Mouse (Mus musculus) hindbrain, embryonic 13.5 days (tissue): Measurements from ENCODE around the gene Nin. TPM values are rescaled to one million over a fixed set of nuclear protein-coding genes. Genes with fewer than 3 reads are reported as not detected.
A peak's percentile ranks its signal among the peaks of the same experiment; 100 is the strongest.
"Not testable (repeated sequence)": the region's sequence is repeated elsewhere in the genome, so short reads cannot be mapped to it uniquely, and the experiment has no call there.

ENCODE experiments used
- ATAC-seq: fragments of 200-750 bp; cut with Nextera tagmentation; 2 replicates; pipeline ENCODE4 v1.8.0; 2017; ENCODE audit warnings: moderate TSS enrichment; ENCODE audit not compliant: low FRiP score
- H3K27ac ChIP-seq: fragments of 300-500 bp; sonication (generic); 2 replicates; pipeline ENCODE4 v1.5.1; 2015; ENCODE audit warnings: inconsistent platforms, mild to moderate bottlenecking, moderate library complexity
- H3K27me3 ChIP-seq: fragments of 300-500 bp; sonication (generic); 2 replicates; pipeline ENCODE4 v1.6.1; 2015; ENCODE audit warnings: mild to moderate bottlenecking, inconsistent platforms
- H3K36me3 ChIP-seq: fragments of 300-500 bp; sonication (generic); 2 replicates; pipeline ENCODE4 v1.6.1; 2015; ENCODE audit warnings: mild to moderate bottlenecking, inconsistent platforms
- H3K4me1 ChIP-seq: fragments of 300-500 bp; sonication (generic); replicated peaks from 2 replicates; pipeline ENCODE4 v1.6.1; 2015; ENCODE audit warnings: inconsistent platforms
- H3K4me2 ChIP-seq: fragments of 300-500 bp; sonication (generic); 2 replicates; pipeline ENCODE4 v1.6.1; 2015; ENCODE audit warnings: inconsistent platforms, mild to moderate bottlenecking, moderate library complexity
- H3K4me3 ChIP-seq: fragments of 300-500 bp; sonication (generic); 2 replicates; pipeline ENCODE4 v1.5.1; 2015; ENCODE audit warnings: mild to moderate bottlenecking, inconsistent platforms
- H3K9ac ChIP-seq: fragments of 300-500 bp; sonication (generic); 2 replicates; pipeline ENCODE4 v1.6.1; 2015; ENCODE audit warnings: mild to moderate bottlenecking, inconsistent platforms
- H3K9me3 ChIP-seq: fragments of 300-500 bp; sonication (generic); 2 replicates; pipeline ENCODE4 v1.6.1; 2016; ENCODE audit warnings: inconsistent platforms
- WGBS: fragments of 180-500 bp; shearing (Covaris S2); methylation state at CpG from one replicate; pipeline ENCODE4 v1.1.7; 2015; 5-methylcytosine and 5-hydroxymethylcytosine counted together
- polyA plus RNA-seq: library from polyadenylated mRNA; unstranded; fragments of >200 nt; fragmentation: Nextera tagmentation; extraction: Ambion mirVana; gene quantifications from 2 replicates; pipeline ENCODE4 v1.2.1, GENCODE M21; 2015

Nin gene
- polyA plus RNA-seq: 13.3 and 13.4 TPM in 2 replicates

DNA sequence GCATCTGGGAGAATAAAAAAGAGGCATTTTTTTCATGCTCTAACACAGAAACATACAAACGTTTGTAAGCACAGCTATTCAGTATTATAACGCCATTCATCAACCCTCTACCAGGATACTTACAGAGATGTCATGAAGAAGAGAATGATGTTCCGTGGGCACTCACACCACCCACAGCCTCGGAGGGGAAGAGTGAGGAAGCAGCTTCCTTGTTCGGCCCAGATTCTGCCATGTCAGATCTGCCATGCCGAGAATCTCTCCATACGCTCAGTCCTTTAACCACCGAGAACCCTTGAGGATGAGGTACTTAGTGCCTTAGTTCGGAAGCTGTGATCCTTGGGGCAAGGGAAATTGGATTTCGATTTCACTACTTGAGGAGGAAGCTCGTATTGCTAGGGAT lies at the start of gene Nin:
TSS of gene Nin (minus strand) at position 367 of the 400 bp plus-strand sequence.
- Histone ChIP-seq H3K4me2 (peak within 1 kb of the TSS; percentile 73), H3K9me3 (no peaks in the 10 kb centered on the region), H3K36me3 (no peaks in the 10 kb centered on the region), H3K27me3 (0 out of 2 replicates have a peak, but pooled peaks cover 9% of the 10 kb centered on the region), H3K27ac (no peak within 1 kb of the TSS; the same call in 1 of the 2 replicates), H3K9ac (no peak within 1 kb of the TSS), H3K4me3 (no peak within 1 kb of the TSS), H3K4me1 (peaks cover 32% of the 10 kb centered on the region)
- WGBS: 58% methylated on average over 11 of the region's 11 CpGs
- no peak for ATAC-seq

DNA sequence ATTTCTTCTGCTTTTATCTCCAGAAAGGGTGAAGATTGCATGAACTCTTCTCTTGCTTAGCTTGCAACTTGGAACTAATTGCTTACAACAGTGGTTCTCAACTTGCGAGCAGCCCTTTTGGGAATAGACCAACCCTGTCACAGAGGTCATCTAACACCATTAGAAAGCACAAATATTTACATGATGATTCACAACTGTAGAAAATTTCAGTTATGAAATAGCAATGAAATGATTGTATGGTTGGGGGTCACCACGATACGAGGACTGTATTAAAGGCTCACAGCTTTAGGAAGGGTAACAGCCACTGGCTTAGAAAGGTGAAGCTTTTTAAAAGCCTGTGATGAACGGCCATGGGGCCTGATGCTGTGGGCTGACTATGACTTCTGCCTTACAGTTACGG lies 47.5 kb upstream of the Nin start:
- no peaks in the 10 kb centered on the region for H3K4me1 ChIP-seq
- H3K27ac ChIP-seq: no peak overlapping the region
- H3K9me3 ChIP-seq: no peaks in the 10 kb centered on the region
- no peaks in the 10 kb centered on the region for H3K36me3 ChIP-seq
- no peaks in the 10 kb centered on the region for H3K27me3 ChIP-seq
- H3K9ac ChIP-seq: no peak overlapping the region
- no peak overlapping the region for H3K4me2 ChIP-seq
- ATAC-seq: no peak
- WGBS: 81% methylated on average over 5 of the region's 5 CpGs
- no peak overlapping the region for H3K4me3 ChIP-seq

DNA sequence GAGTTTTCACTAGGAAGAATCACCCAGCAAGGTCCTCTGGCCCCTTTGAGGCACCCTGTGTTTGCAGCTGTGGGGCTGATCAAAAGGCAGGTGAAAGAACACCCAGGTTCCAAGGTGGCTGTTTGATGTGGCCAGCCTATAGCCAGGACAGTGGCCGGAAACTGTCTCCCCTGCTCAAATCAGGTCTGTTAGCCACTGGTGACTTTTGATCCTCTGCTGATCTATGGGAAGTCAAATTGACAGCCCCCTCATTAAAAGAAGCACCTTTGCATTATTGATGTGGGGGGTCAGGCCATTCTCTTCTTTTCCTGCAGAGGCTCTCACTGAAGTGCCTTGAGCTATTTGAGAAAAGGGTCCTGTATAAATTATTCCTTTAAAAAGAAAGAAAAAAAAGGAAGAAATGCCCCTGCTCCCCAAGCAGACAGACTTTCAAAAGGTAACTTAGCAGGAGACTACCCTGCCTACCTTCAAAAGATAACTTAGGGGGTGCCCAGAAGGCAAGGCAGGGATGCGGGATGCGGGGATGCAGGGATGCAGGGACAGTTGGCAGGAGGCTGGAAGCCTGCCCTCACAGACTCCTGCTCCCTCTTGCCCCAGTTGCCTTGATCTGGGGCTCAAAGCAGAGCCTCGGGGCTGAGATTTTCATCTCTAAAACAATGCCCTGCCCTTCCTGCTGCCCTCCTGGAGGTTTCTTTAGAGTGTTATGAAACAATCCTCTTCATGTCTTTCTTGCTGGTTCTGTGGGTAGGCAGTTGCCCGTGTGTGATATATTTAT lies 44.0 kb upstream of the Nin start:
- H3K36me3 ChIP-seq: no peaks in the 10 kb centered on the region
- H3K9me3 ChIP-seq: no peaks in the 10 kb centered on the region
- no peak for ATAC-seq
- no peak overlapping the region for H3K4me3 ChIP-seq
- H3K4me1 ChIP-seq: no peaks in the 10 kb centered on the region
- H3K27ac ChIP-seq: no peak overlapping the region
- H3K4me2 ChIP-seq: no peak overlapping the region
- H3K27me3 ChIP-seq: no peaks in the 10 kb centered on the region
- whole genome bisulfite sequencing: 46% methylated on average over 5 of the region's 5 CpGs
- H3K9ac ChIP-seq: no peak overlapping the region

DNA sequence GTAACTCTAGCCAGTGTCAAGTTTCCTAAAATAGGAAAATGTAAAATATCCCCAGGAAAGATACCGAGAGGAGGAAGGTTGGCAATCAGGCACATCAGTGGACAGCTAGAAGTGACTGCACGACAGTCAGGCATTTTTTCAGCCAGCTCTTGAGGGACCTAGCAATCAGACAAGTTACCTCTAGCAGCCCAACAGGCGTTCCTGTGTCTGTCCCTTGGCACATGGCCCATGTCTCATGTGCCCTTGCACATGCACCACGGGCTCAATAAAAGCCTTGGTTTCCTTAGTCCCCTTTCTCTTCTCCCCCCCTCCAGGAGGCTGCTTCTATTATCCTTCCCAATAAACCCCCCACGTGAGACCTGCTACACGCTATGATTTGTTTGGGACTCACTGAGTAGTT lies 42.7 kb upstream of the Nin start:
- Histone ChIP-seq H3K4me1 (no peaks in the 10 kb centered on the region), H3K4me3 (no peak overlapping the region), H3K9me3 (no peaks in the 10 kb centered on the region), H3K9ac (no peak overlapping the region), H3K36me3 (no peaks in the 10 kb centered on the region), H3K27me3 (no peaks in the 10 kb centered on the region), H3K27ac (no peak overlapping the region), H3K4me2 (no peak overlapping the region)
- no peak for ATAC-seq
- 62% methylated on average over 6 of the region's 6 CpGs for WGBS

DNA sequence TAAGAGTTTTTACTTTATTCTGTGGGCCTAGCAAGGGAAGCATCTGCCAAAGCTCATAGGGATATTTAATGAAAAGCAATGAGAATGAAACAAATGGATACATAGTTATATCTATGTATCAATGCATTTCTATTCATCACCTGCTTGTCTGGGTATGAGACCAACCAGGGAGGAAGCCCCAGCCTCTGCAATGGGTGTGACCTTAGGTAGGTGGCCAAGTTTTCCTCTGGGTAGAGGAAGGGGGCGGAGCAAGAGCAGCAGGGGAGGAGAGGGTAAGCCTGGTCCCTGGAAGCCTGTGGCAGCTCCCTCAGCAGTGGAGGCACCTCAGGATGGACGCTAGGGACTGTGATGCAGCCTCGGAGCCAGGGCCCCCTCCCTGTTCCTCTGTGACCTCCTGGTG lies 40.3 kb upstream of the Nin start, which contains the start of gene Abhd12b:
TSS of gene Abhd12b (plus strand) at position 301 of the 400 bp plus-strand sequence.
- no peaks in the 10 kb centered on the region for H3K27me3 ChIP-seq
- H3K4me2 ChIP-seq: no peak within 1 kb of the TSS
- no peaks in the 10 kb centered on the region for H3K36me3 ChIP-seq
- no peak for ATAC-seq
- WGBS: 49% methylated on average over 3 of the region's 3 CpGs
- H3K27ac ChIP-seq: no peak within 1 kb of the TSS
- H3K9ac ChIP-seq: no peak within 1 kb of the TSS
- no peaks in the 10 kb centered on the region for H3K9me3 ChIP-seq
- no peak within 1 kb of the TSS for H3K4me3 ChIP-seq
- peaks cover 4% of the 10 kb centered on the region for H3K4me1 ChIP-seq

DNA sequence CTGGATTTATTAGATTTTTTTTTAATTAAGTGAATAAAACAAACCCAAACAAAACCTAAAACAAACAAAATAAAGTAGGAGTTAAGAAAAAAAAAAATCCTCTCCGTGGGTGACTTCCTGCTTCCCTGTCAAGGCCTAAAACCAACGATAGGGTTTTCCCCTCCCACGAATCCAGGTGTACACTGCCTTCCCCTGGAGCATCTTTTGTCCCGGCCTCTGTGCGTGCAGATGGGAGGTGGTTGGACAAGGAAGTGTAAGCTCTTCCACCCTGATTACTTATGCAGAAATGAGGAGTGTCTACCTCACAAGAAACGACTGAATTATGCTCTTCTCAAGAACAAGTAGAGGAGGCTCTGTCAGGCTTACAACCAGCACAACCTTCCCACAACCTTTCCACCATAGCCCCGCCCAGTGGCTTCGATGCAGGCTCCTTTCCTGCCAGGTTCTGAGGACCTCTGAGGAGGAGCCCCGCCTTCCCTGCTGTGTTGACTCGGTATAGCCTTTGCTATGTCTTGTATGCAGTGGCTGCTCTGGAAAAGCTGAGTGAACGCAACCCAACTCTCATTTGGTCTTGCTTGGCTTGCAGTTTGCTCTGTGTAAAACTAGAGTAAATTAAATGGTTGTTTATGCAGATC lies 35.2 kb upstream of the Nin start:
- Histone ChIP-seq H3K27ac (peak overlapping the region; percentile 58), H3K36me3 (no peaks in the 10 kb centered on the region), H3K4me1 (peaks cover 19% of the 10 kb centered on the region), H3K4me2 (peak overlapping the region; percentile 47), H3K4me3 (no peak overlapping the region), H3K9ac (no peak overlapping the region), H3K27me3 (no peaks in the 10 kb centered on the region), H3K9me3 (no peaks in the 10 kb centered on the region)
- WGBS: 15% methylated on average over 11 of the region's 11 CpGs
- no peak for ATAC-seq

DNA sequence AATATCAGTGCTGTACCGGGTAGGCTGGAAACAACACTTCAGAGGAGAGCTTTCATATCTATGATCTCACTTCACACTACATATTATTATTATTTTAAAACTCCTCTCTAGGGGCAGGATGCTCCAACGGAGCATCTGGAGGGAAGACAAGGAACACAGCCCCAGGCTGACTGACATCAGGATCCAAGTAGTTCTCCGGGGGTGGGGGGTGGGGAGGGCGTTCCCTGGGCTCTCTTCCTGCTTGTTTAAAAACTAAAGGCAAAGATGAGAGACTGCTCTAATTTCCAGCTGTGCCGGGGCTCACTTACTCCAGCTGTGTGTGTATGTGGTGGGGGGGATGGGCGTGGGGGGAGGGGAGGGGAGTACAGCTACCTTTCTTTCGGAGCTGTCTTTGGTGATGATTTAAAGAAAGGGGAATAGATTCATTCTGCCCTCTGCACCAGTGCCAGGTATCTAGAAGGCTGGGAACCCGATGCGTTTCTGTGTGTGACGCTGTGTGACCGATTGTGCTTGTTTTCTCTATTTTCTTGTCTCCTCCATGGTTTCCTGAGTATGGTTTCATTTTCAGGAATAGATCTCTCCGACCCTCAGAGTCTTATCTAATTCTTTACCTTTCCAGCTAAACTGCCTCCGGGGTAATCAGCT lies 34.6 kb upstream of the Nin start:
- no peaks in the 10 kb centered on the region for H3K27me3 ChIP-seq
- peak overlapping the region; percentile 47 for H3K4me2 ChIP-seq
- peaks cover 19% of the 10 kb centered on the region for H3K4me1 ChIP-seq
- H3K27ac ChIP-seq: peak overlapping the region; percentile 62; the same call in 1 of the 2 replicates
- H3K9ac ChIP-seq: peak overlapping the region; percentile 56
- H3K9me3 ChIP-seq: no peaks in the 10 kb centered on the region
- ATAC-seq: no peak
- no peaks in the 10 kb centered on the region for H3K36me3 ChIP-seq
- 3% methylated on average over 13 of the region's 13 CpGs for WGBS
- H3K4me3 ChIP-seq: 0 out of 2 replicates have a peak overlapping the region, but pooled peaks have one; percentile 11

DNA sequence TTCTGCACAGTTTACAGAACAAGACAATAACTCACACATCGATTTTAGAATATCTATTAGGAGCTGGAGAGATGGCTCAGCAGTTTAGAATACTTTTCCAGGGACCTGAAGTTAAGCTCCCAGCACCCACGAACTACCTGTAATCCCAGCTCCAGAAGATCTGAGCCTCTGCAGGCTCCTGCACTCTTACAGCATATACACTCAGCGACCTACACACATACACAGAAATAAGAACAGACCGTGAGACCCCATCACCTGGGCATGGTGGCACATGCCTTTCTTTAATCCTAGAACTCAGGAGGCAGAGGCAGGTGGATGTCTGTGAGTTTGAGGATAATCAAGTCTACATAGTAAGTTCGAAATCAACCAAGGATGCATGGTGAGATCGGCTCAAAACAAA lies 32.1 kb upstream of the Nin start:
- Histone ChIP-seq H3K9ac (no peak overlapping the region), H3K4me3 (no peak overlapping the region), H3K36me3 (no peaks in the 10 kb centered on the region), H3K27ac (no peak overlapping the region), H3K4me1 (peaks cover 19% of the 10 kb centered on the region), H3K4me2 (no peak overlapping the region), H3K27me3 (no peaks in the 10 kb centered on the region), H3K9me3 (no peaks in the 10 kb centered on the region)
- ATAC-seq: no peak
- 90% methylated on average over 6 of the region's 6 CpGs for WGBS

DNA sequence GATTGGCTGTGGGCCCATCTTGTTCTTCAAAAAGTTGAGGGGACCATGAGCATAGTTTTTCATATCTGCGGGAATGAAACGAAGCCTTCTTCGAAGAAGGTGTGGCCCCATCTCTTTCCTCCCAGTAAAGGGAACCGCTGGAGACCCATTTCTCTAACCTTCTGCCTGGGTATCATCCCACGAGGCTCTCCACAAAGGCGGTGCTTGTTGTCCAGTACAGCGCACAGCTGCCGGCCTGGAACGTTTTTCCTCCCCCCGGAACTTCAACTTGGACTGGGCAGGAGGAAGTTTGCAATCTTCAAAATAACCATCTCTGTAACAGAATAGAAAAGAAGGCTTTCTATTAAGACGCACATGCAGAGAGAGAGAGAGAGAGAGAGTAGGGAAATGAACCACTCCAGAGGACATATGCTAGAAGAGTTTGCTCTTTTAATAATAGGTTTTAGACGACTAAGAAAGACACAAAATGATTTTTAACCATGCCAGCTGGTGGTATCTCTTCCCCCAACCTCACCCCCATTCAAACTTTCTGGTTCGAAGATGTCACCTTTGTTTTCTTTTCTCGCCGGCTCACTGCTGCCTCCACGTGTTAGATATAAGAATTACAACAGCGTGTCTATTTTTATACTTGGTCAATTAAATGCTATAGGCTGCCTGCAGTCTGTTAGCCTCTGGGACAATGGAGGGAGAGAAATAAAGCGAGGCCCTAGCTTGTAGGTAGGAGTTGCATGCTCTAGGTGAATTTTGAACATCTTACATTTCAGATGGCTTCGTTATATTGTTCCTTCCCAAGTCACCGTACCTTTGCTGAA lies 31.3 kb upstream of the Nin start:
- no peak; the same call in 1 of the 2 replicates for ATAC-seq
- Histone ChIP-seq H3K27ac (peak overlapping the region; percentile 48; the same call in 1 of the 2 replicates), H3K27me3 (no peaks in the 10 kb centered on the region), H3K9ac (no peak overlapping the region), H3K36me3 (no peaks in the 10 kb centered on the region), H3K4me2 (no peak overlapping the region), H3K4me3 (no peak overlapping the region), H3K9me3 (no peaks in the 10 kb centered on the region), H3K4me1 (peaks cover 19% of the 10 kb centered on the region)
- 49% methylated on average over 20 of the region's 20 CpGs for WGBS

DNA sequence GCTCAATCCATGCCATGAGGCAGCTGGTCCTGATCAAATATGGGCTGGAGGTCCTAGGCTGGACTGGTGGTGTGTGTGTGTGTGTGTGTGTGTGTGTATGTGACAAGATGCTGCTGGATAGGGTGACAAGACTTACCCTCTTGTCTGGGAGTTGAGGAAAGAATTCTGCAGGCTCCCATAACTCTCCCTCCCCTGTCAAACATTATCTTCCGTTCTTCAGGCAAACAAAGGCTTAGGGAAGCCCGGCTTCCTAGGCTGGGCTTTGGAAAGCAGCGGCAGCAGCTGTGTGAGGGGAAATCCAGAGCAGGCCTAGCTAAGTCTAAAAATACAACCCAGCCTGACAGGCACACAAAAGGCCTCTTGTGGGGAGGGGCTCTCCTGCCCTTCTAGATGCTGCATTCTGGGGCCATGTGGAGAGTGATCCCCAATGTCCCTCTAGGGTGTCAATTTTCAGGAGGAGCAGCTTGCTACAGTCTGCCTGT lies 30.6 kb upstream of the Nin start:
- not testable (repeated sequence) for H3K9me3 ChIP-seq, H3K4me2 ChIP-seq, H3K4me3 ChIP-seq, H3K36me3 ChIP-seq, H3K9ac ChIP-seq, ATAC-seq, H3K27me3 ChIP-seq
- 16% methylated on average over 3 of the region's 3 CpGs for WGBS
- Histone ChIP-seq H3K27ac (peak overlapping the region; percentile 24; the same call in 1 of the 2 replicates), H3K4me1 (peaks cover 18% of the 10 kb centered on the region)

DNA sequence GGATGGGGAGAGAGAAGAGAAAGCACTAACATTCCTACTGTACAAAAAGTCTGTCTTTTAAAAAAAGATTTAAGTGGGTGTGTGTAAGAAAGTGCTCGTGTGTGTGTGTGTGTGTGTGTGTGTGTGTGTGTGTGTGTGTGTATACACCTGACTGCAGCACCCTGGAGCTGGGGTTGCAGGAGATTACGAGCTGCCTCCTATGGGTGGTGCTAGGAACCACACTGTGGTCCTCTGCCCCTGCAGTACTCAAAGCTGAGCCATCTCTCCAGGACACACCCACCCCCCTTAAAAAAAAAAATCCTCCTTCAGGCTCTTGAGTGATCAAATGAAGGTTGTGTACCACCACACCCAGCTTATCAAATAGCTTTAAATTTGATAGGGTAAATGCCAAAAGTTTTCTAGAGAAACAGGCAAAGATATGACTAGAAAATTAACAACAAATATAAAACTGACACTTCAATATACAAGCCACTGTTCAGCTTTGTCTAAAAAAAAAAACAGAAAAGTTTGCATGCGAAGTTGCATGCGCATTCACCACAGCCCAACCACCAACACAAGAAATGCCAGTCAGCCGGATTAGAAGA lies 27.6 kb upstream of the Nin start:
- no peak for ATAC-seq
- 87% methylated on average over 5 of the region's 5 CpGs for WGBS

More for the DNA sequence above, 27.6 kb upstream of the Nin start:
- no peaks in the 10 kb centered on the region for H3K27me3 ChIP-seq
- no peak overlapping the region for H3K27ac ChIP-seq
- H3K4me1 ChIP-seq: peaks cover 15% of the 10 kb centered on the region
- H3K4me2 ChIP-seq: no peak overlapping the region
- H3K36me3 ChIP-seq: no peaks in the 10 kb centered on the region
- H3K9me3 ChIP-seq: no peaks in the 10 kb centered on the region
- no peak overlapping the region for H3K9ac ChIP-seq
- no peak overlapping the region for H3K4me3 ChIP-seq
